Mouse (Mus musculus): ENCODE data around the gene Ddx24.

GRCm38 (mm10) chr12:103404131-103404530 lies 21.5 kb downstream of the Ddx24 start:
- TF ChIP-seq HCFC1 (IDR thresholded peaks at IDR 0.05; ENCODE audit: borderline replicate concordance, insufficient read depth, low read length), result no peak
- no peak for TF ChIP-seq ZNF384 (IDR thresholded peaks at IDR 0.05; ENCODE audit: low read depth, low read length)
- no peak for TF ChIP-seq CHD2 (IDR thresholded peaks at IDR 0.05; ENCODE audit: low read depth, low read length)

Measured in ES-E14 (cell line).